Mouse (Mus musculus): ENCODE data around the gene Gm45808. TPM values are rescaled to one million over a fixed set of nuclear protein-coding genes. Genes with fewer than 3 reads are reported as not detected.
"Not testable (repeated sequence)": the region's sequence is repeated elsewhere in the genome, so short reads cannot be mapped to it uniquely, and the experiment has no call there.

The Gm45808 gene
- total RNA-seq, 1 experiment from 2014 or later: not detected

DNA sequence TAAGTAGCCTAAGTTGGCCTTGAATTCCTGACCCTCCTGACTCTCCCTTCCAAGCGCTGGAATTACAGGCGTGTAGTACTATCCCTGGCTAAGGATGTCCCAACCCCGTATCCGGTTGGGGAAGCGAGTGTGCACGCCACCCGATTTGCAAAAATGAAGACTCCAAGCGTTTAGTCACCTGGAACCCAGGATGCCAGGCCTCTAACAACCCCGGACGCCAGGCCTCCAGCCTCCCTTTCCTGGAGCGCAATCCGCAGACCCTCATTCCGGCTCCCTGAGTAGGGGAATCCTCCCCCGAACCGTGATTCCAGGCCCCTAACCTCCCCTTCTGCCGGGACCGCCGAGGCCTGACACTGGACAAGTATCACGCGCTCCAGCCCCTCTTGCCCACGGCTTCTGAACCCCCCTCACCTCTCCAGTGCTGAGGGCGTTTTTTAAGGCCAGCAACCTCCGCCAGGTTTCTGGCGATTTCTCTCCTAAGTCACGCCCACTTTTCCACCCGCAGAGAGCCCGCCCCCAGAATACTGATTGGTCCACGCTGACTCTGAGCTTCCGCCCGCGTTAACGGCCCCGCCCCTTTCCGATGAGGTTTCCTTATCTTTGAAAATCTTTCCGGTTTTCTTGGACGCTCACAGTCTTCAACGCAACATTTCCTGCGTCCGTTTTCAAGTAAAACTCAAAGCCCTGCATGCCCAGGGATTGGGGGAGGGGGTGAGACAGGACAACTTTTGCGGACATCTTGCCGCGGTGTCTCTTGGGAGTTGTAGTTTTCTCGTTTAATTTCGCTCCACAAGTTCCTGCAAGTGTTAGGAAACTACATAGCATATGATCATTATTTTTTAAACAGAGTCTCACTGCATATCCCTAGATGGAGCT is 23.5 kb upstream of the Gm45808 start, which contains the start of gene Nucb1:
Nucb1 (minus strand) TSS at position 495 of the 876 bp plus-strand sequence.
- ATAC-seq (replicated peaks; ENCODE audit: low read depth, poor library complexity, severe bottlenecking): peak; percentile 86

DNA sequence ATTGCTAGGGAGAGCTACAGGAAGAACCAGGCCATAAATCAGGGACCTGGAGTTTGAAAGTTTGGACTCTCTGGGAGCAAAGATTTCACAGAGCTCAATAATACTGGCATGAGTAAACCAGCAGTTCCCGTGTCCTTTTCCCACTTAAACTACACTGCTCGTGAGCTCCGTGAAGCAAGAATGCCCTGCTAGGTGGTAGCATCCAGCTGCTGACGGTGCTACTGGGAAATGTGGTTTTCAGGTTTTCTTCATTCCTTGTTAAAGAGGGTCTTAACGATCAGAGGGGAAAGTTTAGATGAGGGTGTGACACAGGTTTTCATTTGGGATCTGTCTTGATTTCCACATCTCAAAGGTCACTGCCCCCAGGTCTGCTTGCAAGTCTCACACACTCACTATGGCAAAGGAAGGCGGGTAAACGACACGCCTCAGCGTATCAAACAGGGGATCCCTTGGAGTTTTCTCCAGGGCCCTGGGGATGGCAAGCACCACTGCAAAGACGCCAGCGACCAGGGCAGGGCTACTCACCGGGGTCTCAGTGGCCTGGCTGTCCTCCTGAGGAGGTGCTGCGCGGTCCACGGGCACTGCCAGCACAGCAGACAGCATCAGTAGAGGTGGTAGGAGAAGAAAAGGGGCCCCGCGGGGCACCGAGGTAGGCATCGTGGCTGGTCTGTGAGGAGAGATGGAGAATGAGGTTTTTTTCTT is 22.7 kb upstream of the Gm45808 start:
- ATAC-seq (replicated peaks; ENCODE audit: low read depth, poor library complexity, severe bottlenecking): no peak; the same call in 1 of the 2 replicates

DNA sequence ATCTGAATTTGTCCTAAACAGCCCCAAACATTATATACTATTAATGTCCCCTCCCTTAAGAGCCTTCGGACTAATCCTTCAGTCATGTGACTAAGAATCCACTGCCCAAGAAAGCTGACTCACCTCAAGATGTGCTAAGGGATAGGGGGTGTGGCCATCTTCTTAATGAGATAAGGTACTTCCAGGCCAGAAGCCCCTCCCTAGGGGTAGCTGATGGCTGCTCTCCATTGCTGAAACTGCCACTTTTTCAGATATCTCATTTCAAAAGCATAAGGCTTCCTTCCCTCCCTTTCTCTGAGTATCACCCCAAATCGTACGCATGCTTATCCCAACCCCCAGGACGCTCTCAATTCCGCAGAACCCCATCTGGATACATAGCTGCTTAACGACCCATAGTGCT is 21.9 kb upstream of the Gm45808 start:
- peak; percentile 43 for ATAC-seq (replicated peaks; ENCODE audit: low read depth, poor library complexity, severe bottlenecking)

DNA sequence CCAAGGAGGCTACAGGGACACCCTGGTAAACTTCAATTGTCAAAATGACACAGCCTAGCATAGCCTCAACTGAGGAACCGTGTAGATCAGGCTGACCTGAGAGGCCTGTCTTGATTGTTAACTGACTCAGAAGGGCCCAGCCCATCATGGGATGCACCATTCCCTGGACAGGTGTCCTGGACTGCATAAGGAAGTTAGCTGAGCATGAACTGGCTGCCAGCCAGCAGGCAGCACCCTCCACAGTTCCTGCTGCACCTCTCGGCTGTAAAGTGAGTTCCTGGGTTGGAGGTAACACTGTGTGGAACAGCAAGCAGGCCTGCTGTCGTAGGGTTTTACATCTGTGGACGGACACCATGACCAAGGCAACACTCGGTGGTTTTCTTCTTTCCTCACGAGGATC is 21.0 kb upstream of the Gm45808 start:
- no peak for ATAC-seq (replicated peaks; ENCODE audit: low read depth, poor library complexity, severe bottlenecking)

DNA sequence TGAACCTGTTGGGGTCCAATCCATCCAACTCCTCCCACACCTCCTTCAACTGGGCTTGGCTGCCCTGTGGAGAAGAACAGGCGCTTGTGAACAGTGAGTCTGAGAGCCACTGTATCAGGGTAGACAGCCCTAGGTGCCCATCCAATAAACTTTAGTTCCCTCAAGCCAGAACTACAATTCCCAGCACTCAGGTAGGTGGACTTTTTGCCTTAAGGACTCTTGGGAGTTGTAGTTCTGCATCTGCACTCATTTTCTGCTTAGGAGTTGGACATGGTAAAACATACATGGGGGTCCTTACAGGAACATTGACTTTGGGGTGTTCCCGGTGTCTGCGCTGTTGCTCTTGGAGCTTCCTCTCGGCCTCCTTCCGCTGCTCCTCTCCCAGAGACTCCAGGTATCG is 11.8 kb upstream of the Gm45808 start:
- ATAC-seq (replicated peaks; ENCODE audit: low read depth, poor library complexity, severe bottlenecking): no peak

DNA sequence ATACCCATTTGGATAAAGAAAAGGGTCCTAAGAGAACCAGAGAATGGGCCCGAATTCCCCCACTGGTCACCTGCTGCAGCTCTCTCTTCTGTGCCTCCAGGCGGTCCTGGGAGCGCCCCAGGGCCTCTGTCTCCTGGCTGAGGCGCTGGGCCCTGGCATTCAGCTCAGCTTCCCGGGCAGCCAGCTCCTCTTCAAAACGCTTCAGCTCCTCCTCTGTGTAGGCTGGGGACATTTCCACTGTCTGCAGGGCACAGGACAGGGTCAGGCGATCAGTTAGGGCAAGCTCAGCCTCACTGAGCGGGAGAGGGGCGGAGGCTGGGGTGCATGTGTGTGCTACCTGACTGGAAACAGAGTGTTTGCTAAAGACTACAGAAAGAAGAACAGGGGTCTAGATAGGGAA is 7.9 kb upstream of the Gm45808 start:
- no peak for ATAC-seq (replicated peaks; ENCODE audit: low read depth, poor library complexity, severe bottlenecking)

DNA sequence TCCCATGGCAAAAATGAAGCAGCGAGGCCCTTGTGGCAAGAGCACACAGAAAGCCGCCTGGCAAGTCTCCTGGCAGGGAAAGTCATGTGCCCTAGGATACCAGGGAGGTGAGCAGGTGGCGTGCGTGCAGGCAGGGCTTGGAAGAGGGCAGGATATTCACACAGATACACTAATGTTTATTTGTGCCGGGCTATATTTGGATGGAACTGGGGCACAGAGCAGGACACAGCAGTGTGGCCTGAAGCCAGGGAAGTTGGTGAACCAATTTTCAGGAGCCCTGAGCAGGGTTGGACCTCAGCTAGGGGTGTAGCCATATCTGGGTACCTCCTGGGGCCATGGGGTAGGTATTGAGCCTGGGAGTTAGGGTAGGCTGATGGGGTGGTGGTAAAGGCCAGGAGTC is 6.3 kb upstream of the Gm45808 start:
- no peak for ATAC-seq (replicated peaks; ENCODE audit: low read depth, poor library complexity, severe bottlenecking)

DNA sequence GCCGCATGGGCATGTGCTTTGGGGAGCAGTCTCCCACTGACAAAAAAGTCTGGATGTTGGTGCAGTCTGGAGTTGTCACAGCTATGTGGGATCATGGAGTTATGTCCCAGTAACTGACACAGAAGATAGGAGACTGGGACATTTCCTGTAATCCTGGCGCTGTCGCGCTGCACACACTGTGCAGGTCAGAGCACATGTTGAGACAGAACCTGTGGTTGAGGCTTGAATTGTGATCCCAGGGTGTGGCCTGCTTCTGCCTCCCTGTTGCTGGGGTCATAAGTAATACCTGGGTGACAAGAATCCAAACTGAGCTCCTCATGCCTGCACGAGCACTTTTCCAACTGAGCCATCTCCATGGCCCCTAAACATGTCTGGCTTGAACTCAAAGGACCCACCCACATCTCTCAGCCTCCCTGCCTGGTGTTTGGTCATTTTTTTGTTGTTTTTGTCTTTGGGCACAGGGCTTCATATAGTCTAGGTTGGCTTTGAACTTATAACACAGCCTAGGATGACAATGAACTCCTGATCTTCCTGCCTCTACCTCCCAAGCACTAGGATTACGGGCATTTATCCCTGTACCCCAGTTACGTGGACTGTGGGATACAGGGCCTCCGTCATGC is 5.7 kb upstream of the Gm45808 start:
- ATAC-seq (replicated peaks; ENCODE audit: low read depth, poor library complexity, severe bottlenecking): no peak

DNA sequence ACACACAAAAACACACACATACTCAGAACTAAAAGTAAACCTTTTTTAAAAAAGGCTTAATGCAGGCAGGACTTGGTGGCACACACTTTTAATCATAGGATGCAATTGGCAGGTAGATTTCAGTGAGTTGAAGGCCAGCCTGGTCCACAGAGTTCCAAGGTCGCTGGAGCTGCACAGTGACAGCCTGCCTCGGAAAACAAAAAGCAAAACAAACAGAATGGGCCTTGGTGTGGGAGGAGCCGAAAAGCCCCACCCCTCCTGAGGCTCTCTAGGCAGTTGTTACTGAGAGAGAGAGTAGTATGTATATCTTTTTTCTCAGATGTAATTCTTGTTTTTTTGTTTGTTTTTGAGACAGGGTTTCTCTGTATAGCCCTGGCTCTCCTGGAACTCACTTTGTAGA is 4.7 kb upstream of the Gm45808 start:
- ATAC-seq (replicated peaks; ENCODE audit: low read depth, poor library complexity, severe bottlenecking): peak; percentile 57

DNA sequence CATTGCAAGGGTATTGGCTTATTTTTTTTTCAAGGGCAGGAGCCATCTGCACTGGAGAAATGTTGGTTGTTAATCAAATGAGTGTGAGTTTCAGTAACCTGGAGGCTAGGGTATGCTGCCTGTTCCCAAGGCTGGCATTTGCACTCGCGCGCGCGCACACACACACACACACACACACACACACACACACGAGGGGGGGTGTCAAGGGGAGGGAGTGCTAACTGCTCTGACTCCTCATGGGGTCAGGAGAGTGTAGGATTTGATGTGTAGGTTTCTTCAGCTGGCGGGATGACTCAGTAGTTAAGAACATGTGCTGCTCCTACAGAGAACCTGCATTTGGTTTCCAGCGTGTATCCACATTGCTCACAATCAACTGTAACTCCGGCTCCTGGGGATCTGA is 4.2 kb upstream of the Gm45808 start:
- ATAC-seq (replicated peaks; ENCODE audit: low read depth, poor library complexity, severe bottlenecking): 0 out of 2 replicates have a peak, but pooled peaks have one; percentile 7

DNA sequence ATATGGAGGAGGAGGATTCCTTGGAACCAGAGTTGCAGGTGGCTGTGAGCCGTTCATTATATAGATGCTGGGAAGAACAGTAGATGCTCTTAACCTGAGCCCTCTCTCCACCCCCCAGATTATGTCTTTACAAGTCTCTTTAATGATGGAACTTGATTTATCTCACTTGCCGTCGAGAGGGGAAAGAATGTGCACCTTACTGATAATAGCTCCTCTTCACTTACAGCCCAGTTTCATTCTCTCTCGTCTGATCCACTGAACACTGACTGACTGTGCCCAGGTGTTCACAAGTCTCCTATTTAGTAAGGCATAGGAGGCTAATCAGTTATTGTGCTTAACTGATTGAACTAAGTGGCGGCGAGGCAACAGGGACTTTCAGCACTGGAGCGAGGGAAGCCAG is 3.0 kb upstream of the Gm45808 start:
- no peak for ATAC-seq (replicated peaks; ENCODE audit: low read depth, poor library complexity, severe bottlenecking)

DNA sequence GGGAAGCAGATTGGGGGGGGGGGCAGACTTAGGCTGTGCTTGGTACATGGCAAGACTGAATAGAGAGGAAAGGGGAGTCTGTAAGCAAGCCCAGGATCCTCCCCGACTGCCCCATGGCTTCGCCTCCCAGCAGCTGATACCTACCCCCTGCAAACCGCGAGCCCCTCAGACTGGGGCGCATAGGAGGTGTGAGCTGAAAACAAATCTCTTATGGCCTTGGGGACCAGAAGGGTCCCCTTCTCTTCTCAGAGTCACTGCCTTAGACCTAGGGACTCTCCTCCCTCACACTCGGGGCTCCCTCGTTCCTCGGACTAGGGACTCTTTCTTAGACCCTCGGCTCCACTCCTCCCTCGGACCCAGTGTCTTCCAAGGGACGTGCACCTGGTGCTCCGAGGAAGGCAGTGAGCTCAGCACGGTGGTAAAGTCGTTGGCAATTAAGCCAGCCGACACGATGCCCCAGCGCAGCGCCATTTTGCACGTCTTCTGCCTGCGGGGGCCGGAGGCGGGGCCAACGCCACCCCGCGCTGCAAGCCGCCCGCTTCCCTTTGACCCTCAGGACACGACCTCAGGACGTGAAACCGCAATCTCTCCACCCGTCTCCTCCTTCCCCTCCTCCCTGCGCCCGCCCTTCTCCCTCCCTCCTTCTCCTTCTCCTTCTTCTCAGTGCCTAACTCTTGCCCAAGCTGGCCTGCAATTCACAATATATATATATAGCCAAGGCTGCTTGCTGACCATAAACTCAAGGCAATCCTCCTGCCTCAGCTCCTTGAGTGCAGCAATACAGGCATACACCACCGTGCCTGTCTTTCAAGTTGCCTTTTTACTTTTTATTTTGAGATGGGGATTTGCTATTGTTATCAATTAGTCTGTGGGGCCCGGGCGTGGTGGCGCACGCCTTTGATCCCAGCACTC is 1.9 kb upstream of the Gm45808 start, which contains the start of gene Dhdh:
Dhdh (minus strand) TSS at position 513 of the 912 bp plus-strand sequence.
- ATAC-seq (replicated peaks; ENCODE audit: low read depth, poor library complexity, severe bottlenecking): peak; percentile 79

DNA sequence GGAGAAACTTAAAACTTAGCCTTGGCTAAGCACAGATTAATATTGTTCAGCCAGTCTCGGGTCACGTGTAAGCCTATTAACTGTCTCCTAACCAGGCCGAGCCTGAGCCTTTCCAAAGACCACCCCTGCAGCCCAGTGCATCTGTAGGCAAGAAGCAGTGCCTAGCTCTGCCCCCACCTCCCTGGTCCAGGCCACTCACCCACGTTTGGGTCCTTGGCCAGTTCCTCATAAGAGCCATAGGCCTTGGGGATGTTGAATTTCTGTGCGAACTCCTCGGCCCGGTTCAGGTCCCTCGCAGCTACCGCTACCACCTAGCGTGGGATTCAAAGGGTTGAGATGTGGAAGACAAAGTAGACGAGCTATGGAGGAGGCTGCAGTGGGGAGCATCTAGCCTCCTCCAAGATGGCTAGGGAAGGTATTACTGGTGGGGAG is 1.3 kb upstream of the Gm45808 start:
- ATAC-seq (replicated peaks; ENCODE audit: low read depth, poor library complexity, severe bottlenecking): no peak

DNA sequence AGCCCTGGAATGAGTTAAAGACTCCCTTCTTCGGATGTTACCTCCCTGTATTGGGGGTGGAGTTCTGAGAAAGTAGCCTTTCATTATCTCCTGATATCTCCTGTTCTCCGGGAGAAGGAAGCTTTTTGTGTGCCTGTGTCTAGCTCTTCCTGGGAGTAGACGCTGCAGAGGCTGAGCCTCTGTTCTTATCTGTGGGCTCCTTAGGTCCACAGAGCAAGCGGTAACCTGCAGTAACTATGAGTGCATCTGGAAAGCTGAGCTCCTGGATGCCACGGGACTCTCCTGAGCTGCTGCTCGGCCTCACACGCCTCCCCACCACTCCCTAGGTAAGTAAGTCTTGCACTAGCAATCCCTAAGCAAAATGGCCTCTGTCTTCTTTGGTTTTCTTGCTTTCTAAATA is 453 bp downstream of the Gm45808 start:
- ATAC-seq (replicated peaks; ENCODE audit: low read depth, poor library complexity, severe bottlenecking): no peak

DNA sequence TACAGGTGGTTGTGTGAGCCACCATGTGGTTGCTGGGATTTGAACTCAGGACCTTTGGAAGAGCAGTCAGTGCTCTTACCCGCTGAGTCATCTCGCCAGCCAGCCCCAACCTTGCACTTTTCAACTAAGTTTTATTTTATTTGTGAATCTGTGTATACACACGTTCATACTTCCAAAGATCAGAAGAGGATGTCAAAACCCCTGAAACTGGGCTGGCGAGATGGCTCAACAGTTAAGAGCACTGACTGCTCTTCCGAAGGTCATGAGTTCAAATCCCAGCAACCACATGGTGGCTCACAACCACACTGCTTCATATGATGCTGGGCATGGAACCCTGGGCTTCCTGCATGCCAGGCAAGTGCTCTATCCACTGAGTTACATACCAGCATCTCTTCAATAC is 1.6 kb downstream of the Gm45808 start:
- not testable (repeated sequence) for ATAC-seq (replicated peaks; ENCODE audit: low read depth, poor library complexity, severe bottlenecking)

DNA sequence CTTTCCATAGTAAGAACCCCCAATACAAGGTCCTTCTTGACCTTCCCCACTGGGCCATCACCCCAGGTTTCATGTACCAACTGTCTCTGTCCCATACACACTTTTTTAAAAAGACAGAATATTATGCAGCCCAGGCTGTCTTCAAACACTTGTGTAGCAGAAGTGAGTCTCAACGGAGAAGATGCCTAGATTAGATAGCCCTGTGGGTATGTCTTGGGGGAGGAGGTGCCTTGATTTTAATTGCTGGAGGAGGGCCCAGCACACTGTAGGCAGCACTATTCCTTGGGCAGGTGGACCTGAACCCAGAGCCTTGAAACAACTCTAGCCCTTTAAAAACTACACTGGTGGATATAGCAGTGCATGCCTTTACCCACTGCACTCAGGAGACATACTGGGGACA is 4.4 kb downstream of the Gm45808 start:
- no peak for ATAC-seq (replicated peaks; ENCODE audit: low read depth, poor library complexity, severe bottlenecking)

DNA sequence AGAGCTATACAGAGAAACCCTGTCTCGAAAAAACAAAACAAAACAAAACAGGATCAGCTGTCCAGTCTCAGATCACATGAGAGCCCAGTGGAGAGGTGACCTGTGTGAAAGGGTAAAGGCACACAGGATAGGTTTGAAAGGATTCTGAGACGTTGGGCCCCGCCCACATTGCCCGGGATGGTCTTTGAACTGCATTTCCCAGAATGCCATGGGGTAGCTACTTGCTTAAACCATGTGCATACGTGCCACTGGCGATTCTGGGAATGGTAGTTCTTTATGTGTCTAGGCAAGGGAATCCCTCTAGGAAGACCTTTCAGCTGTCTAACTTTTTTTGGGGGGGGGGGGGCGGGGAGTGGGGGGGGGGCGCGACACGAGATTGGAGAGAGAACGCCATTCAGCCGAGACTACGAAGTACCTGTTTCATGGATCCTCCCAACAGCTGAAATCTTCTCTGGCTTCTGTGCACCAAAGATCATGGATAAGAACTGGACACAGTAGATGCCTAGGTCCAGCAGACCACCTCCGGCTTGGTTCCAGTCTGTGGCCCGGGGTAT is 5.2 kb downstream of the Gm45808 start, which contains the start of gene Tulp2:
Tulp2 (plus strand) TSS at position 504 of the 554 bp plus-strand sequence.
- peak; percentile 90 for ATAC-seq (replicated peaks; ENCODE audit: low read depth, poor library complexity, severe bottlenecking)

DNA sequence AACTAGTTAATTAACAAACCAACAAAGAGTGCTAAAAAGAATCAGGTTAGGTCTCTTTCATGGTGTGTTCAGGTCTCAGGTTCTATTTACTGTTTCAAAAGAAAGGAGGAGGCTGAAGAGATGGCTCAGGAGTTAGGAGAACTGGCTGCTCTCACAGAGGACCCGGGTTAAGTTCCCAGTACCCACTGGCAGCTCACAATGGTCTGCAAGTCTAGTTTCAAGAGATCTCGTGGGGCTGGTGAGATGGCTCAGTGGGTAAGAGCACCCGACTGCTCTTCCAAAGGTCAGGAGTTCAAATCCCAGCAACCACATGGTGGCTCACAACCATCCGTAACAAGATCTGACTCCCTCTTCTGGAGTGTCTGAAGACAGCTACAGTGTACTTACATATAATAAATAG is 6.3 kb downstream of the Gm45808 start:
- ATAC-seq (replicated peaks; ENCODE audit: low read depth, poor library complexity, severe bottlenecking): not testable (repeated sequence)

DNA sequence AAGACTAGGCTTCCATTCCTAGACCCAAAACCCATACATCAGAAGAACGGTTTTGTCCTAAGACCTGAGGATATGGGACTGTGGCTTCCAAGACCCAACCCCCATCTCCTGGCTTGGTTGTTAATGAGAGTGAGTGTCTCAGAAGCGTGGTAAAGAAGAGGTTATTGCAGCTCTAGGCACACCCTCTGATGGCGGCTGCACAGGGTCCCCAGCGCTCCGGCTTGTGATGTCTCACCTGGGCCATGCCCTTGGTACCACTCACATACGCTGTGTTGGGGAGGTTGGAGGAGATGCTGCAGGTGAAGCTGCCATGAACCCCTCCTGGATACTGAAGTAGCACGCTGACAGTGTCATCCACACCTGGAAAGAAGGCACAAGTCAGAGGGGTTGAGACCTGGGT is 7.8 kb downstream of the Gm45808 start:
- ATAC-seq (replicated peaks; ENCODE audit: low read depth, poor library complexity, severe bottlenecking): no peak
